Mouse (Mus musculus) liver, postnatal 0 days (tissue): ENCODE results near the gene Hist1h2bh. TPM values are rescaled to one million over a fixed set of nuclear protein-coding genes. Genes with fewer than 3 reads are reported as not detected.
A peak's percentile ranks its signal among the peaks of the same experiment; 100 is the strongest.
"Not testable (repeated sequence)": the region's sequence is repeated elsewhere in the genome, so short reads cannot be mapped to it uniquely, and the experiment has no call there.

Experiments
- ATAC-seq: fragments of 200-750 bp; cut with Nextera tagmentation; 2 replicates; pipeline ENCODE4 v1.8.0; 2017; ENCODE audit warnings: mild to moderate bottlenecking, moderate library complexity
- DNase-seq: peaks from one replicate; pipeline ENCODE4 v3.0.0-alpha.2; 2016
- H3K27ac ChIP-seq: fragments of 300-500 bp; sonication (generic); 2 replicates; pipeline ENCODE4 v1.5.1; 2014; ENCODE audit warnings: antibody characterized with exemption, moderate library complexity, mild to moderate bottlenecking, low read depth
- H3K27me3 ChIP-seq: fragments of 300-500 bp; sonication (generic); 2 replicates; pipeline ENCODE4 v1.6.1; 2014; ENCODE audit warnings: low read length, control low read depth, mixed read lengths; ENCODE audit not compliant: insufficient read depth
- H3K36me3 ChIP-seq: fragments of 300-500 bp; sonication (generic); replicated peaks from 2 replicates; pipeline ENCODE4 v1.6.1; 2014; ENCODE audit warnings: mild to moderate bottlenecking, control low read depth, low read length, moderate library complexity, mixed read lengths; ENCODE audit not compliant: insufficient read depth
- H3K4me1 ChIP-seq: fragments of 300-500 bp; sonication (generic); 2 replicates; pipeline ENCODE4 v1.6.1; 2014; ENCODE audit warnings: antibody characterized with exemption, mild to moderate bottlenecking, control low read depth; ENCODE audit not compliant: insufficient read depth
- H3K4me2 ChIP-seq: fragments of 300-500 bp; sonication (generic); 2 replicates; pipeline ENCODE4 v1.6.1; 2014; ENCODE audit warnings: low read depth, mild to moderate bottlenecking, low read length, moderate library complexity, mixed read lengths
- H3K4me3 ChIP-seq: fragments of 300-500 bp; sonication (generic); 2 replicates; pipeline ENCODE4 v1.5.1; 2014; ENCODE audit warnings: low read depth, low read length
- H3K9ac ChIP-seq: fragments of 300-500 bp; sonication (generic); replicated peaks from 2 replicates; pipeline ENCODE4 v1.6.1; 2014; ENCODE audit warnings: mild to moderate bottlenecking, moderate library complexity
- H3K9me3 ChIP-seq: fragments of 300-500 bp; sonication (generic); 2 replicates; pipeline ENCODE4 v1.6.1; 2016; ENCODE audit warnings: mild to moderate bottlenecking, control low read depth, low read length, mixed read lengths
- CTCF ChIP-seq: sonication (generic); IDR thresholded peaks from 2 replicates; pipeline ENCODE4 v1.5.1; 2016; ENCODE audit warnings: antibody characterized with exemption, low read depth
- EP300 ChIP-seq: IDR thresholded peaks from 2 replicates; pipeline ENCODE4 v1.6.1; 2016; ENCODE audit warnings: antibody characterized with exemption, low read depth, mild to moderate bottlenecking
- WGBS: fragments of 180-500 bp; shearing (Covaris S2); extraction: QIAGEN DNeasy Blood & Tissue Kit; methylation state at CpG from one replicate; pipeline ENCODE4 v1.1.7; 2014; ENCODE audit not compliant: insufficient replicate concordance; 5-methylcytosine and 5-hydroxymethylcytosine counted together
- polyA plus RNA-seq: library from polyadenylated mRNA; unstranded; fragments of >200 nt; fragmentation: Nextera tagmentation; extraction: Ambion mirVana; gene quantifications from 2 replicates; pipeline ENCODE4 v1.2.1, GENCODE M21; 2015

Gene Hist1h2bh
- polyA plus RNA-seq, 1 experiment from 2014 or later: 0.58 TPM

DNA sequence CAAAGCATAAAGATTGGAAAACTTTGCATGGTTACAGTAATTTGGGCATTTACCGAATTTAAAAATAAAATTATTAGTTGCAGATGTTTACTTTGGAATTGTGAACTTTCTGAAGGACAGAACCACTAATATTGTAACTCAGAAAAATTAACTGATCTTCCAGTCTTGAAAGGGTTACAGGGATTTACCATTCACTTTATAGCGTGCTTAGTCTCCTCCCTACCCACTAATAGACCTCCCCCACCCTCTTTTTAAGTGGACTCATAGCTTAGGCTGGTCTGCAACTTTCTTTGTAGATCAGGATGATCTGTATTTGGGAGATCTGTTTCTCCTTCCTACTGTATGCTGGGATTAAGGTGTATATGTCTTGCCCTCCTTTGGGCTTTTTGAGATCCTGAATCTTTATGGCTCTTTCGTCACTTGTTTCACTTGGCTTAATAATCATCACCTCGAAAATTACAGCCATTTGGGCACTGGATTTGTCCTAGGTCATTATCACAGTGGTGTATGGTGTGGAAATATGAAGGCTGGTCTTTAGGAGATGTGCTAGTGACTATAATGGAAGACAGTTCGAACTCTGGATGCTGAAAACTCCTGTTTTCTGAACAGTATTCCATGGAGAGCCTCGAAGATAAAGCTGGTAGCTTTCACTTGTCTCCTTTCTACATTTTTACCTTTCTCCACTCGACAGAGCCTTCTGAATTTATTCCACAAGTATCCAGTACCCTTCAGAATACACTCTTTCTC, 6.9 kb downstream of the Hist1h2bh start:
- H3K27ac ChIP-seq: peak overlapping the region; percentile 99
- H3K36me3 ChIP-seq: no peaks in the 10 kb centered on the region
- H3K9ac ChIP-seq: peak overlapping the region; percentile 70
- no peak for ATAC-seq
- DNase-seq: no peak
- H3K4me1 ChIP-seq: peaks cover 21% of the 10 kb centered on the region
- 17% methylated on average over 7 of the region's 7 CpGs for WGBS
- peak overlapping the region; percentile 66 for H3K4me3 ChIP-seq
- H3K9me3 ChIP-seq: no peaks in the 10 kb centered on the region
- no peak for TF ChIP-seq CTCF
- TF ChIP-seq EP300: no peak
- H3K27me3 ChIP-seq: no peaks in the 10 kb centered on the region
- peak overlapping the region; percentile 80 for H3K4me2 ChIP-seq

DNA sequence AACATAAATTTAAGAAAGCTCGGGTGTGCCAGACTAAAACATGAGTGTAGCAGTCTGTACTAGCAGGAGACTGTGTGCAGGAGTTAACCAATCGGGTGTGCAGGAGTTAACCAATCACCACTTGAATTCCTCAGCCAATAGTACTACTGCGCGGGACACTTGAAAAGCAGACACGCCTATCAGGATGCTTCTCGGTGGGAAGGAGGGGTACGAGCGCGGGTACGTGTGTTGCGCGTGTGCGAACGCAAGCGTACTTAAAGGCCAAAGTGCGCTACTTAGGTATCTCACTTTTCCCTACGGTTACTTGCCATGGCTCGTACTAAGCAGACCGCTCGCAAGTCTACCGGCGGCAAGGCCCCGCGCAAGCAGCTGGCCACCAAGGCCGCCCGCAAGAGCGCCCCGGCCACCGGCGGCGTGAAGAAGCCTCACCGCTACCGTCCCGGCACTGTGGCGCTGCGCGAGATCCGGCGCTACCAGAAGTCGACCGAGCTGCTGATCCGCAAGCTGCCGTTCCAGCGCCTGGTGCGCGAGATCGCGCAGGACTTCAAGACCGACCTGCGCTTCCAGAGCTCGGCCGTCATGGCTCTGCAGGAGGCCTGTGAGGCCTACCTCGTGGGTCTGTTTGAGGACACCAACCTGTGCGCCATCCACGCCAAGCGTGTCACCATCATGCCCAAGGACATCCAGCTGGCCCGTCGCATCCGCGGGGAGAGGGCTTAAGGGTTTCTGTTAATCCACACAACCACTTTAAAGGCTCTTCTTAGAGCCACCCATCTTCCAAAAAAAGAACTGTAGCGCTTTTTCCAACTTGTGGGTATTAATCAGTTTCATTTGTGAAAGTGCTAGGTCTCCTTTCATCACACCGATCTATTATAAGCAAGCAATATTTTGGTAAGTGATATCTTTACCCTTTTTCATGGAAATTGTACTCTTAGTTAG, 7.8 kb downstream of the Hist1h2bh start, which contains the start of gene Hist1h3g:
Gene Hist1h3g, plus strand, starts transcription at position 286 of the 939 bp plus-strand sequence.
- not testable (repeated sequence) for H3K9me3 ChIP-seq, H3K36me3 ChIP-seq, H3K27me3 ChIP-seq
- DNase-seq (peak; percentile 91), ATAC-seq (peak; percentile 82)
- Histone ChIP-seq H3K9ac (peak within 1 kb of the TSS; percentile 87), H3K4me2 (peak within 1 kb of the TSS; percentile 80), H3K4me3 (peak within 1 kb of the TSS; percentile 66), H3K4me1 (peaks cover 18% of the 10 kb centered on the region), H3K27ac (peak within 1 kb of the TSS; percentile 99)
- WGBS: under 1% methylated on average over 49 of the region's 62 CpGs
- TF ChIP-seq EP300 (peak; percentile 25; the same call in 1 of the 2 replicates), CTCF (peak; percentile 5; the same call in 1 of the 2 replicates)

DNA sequence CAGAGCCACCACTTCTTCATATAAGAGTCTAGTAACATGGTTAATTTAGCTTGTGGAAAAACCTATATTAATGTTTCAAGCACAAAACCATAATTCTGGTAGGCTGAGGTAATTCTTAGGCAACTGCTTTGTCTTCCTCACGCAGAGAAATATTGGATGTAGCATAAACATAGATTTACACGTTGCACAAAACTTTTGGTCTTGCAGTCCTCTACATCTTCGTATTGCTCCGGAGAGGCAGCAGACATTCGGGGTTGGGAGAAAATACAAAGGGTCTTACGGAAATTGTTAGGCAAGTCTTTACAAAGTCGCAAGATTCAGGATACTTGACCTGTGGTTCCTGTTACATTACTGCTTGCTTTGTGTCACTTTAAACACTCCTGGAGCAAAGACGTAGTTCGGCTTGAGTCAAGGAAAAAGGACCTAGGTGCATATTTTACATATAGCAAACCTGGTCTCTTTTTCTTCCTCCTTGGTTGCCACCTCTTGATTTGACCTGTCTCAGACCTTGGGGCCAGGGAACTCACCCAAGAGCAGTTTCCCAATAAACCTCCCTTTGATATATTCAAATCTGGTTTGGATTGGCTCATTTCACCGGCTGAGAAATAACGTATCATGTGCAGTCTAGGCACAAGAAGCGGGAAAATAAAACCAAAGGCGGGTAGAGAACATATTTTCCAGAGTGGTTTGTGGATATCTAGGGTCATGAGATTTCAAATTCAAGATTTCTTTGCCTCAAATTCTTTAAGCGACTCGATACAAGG, 8.6 kb downstream of the Hist1h2bh start:
- H3K9ac ChIP-seq: peak overlapping the region; percentile 87
- no peaks in the 10 kb centered on the region for H3K36me3 ChIP-seq
- DNase-seq: peak; percentile 47
- no peaks in the 10 kb centered on the region for H3K27me3 ChIP-seq
- peaks cover 20% of the 10 kb centered on the region for H3K4me1 ChIP-seq
- peak; percentile 40 for ATAC-seq
- H3K9me3 ChIP-seq: no peaks in the 10 kb centered on the region
- peak overlapping the region; percentile 66 for H3K4me3 ChIP-seq
- peak overlapping the region; percentile 80 for H3K4me2 ChIP-seq
- H3K27ac ChIP-seq: peak overlapping the region; percentile 99
- WGBS: under 1% methylated on average over 15 of the region's 15 CpGs
- TF ChIP-seq CTCF (no peak), EP300 (no peak; the same call in none of the 2 replicates)

DNA sequence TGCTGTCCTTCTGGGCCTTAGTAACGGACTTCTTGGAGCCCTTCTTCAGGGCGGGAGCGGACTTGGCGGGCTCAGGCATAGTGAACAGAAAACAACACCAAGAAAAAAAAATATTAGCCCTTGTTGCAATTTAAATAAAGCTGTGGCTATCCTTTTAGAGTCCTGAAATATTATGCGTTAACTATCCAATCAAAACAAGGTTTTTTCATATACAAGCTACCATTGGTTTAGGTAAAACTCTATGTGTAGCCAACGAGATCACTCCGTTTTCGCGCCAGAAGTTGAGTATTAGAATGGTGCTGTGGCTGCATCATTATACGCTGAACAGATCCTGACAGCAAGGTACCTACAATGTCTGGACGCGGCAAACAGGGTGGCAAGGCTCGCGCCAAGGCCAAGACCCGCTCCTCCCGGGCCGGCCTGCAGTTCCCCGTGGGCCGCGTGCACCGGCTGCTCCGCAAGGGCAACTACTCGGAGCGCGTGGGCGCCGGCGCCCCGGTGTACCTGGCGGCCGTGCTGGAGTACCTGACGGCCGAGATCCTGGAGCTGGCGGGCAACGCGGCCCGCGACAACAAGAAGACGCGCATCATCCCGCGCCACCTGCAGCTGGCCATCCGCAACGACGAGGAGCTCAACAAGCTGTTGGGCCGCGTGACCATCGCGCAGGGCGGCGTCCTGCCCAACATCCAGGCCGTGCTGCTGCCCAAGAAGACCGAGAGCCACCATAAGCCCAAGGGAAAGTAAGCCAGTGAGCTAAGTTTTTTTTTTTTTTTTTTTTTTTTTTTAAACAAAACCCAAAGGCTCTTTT, 9.4 kb downstream of the Hist1h2bh start, which contains the start of gene Hist1h2af:
Gene Hist1h2af, plus strand, starts transcription at position 347 of the 808 bp plus-strand sequence.
- peak within 1 kb of the TSS; percentile 66 for H3K4me3 ChIP-seq
- WGBS: 0% methylated on average over 23 of the region's 53 CpGs

More for the DNA sequence above, 9.4 kb downstream of the Hist1h2bh start, which contains the start of gene Hist1h2af:
- Histone ChIP-seq H3K4me2 (peak within 1 kb of the TSS; percentile 80), H3K9ac (peak within 1 kb of the TSS; percentile 87), H3K4me1 (peaks cover 20% of the 10 kb centered on the region), H3K27ac (peak within 1 kb of the TSS; percentile 99)
- not testable (repeated sequence) for H3K36me3 ChIP-seq, H3K27me3 ChIP-seq, H3K9me3 ChIP-seq
- ATAC-seq: peak; percentile 33
- TF ChIP-seq EP300: peak; percentile 51; the same call in 1 of the 2 replicates
- peak; percentile 83 for DNase-seq
